In the genomic region with DNA sequence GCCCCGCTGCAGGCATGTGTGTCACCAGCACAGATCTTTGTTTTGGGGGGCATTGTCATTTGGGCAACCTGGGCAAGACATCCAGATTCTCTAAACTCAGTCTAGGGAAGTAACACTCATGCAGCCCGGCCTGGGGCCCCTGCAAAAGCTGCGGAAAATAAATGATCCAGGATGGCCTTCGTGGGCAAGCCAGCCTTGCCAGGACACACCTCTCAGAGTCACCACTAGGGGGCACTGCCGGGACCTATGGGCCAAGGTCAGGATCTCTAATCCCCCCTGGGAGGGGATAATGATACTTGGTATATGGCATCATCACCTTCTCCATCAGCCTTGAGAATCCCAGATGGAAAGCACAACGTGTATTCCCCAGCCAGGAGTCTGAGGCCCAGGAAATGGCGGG, we compare ENCODE assay signal across 10 mouse cellular contexts. TPM values are rescaled to one million over a fixed set of nuclear protein-coding genes. Genes with fewer than 3 reads are reported as not detected.
DNase-seq lines count a peak whose midpoint lies in the region; ATAC-seq and TF ChIP-seq lines count a peak whose summit lies in the region.
"Had no signal": no experiment of that assay in that cellular context is flagged by ENCODE, and none has a peak within 500 bp of the region (broad histone marks: within the 10 kb centered on the region; RNA-seq: fewer than 3 reads in every experiment).

No protein-coding gene starts in this region.

- H3K27me3 ChIP-seq in hindbrain, embryonic 10.5 days (ENCODE audit: insufficient read depth, poor library complexity, severe bottlenecking), result peaks cover 6% of the 10 kb centered on the region; the same call in 1 of the 2 replicates
- no peaks in the 10 kb centered on the region for H3K27me3 ChIP-seq in hindbrain, embryonic 12.5 days
- peaks cover 17% of the 10 kb centered on the region; the same call in 1 of the 2 replicates for H3K27me3 ChIP-seq in heart, embryonic 10.5 days (ENCODE audit: insufficient read depth, poor library complexity, severe bottlenecking)
- H3K27me3 ChIP-seq in liver, embryonic 13.5 days, result no peaks in the 10 kb centered on the region
- H3K27me3 ChIP-seq: embryonic facial prominence, embryonic 12.5 days; midbrain, embryonic 12.5 days had no signal

- no peaks in the 10 kb centered on the region for H3K9me3 ChIP-seq in hindbrain, embryonic 10.5 days
- no peaks in the 10 kb centered on the region for H3K9me3 ChIP-seq in hindbrain, embryonic 12.5 days (replicated peaks)
- no peaks in the 10 kb centered on the region for H3K9me3 ChIP-seq in heart, embryonic 10.5 days
- H3K9me3 ChIP-seq in liver, embryonic 13.5 days (replicated peaks), result no peaks in the 10 kb centered on the region
- H3K9me3 ChIP-seq: embryonic facial prominence, embryonic 12.5 days; midbrain, embryonic 12.5 days had no signal

- H3K36me3 ChIP-seq in hindbrain, embryonic 10.5 days, result no peaks in the 10 kb centered on the region
- H3K36me3 ChIP-seq in hindbrain, embryonic 12.5 days, result no peaks in the 10 kb centered on the region
- no peaks in the 10 kb centered on the region for H3K36me3 ChIP-seq in heart, embryonic 10.5 days
- peaks cover 4% of the 10 kb centered on the region; the same call in 1 of the 2 replicates for H3K36me3 ChIP-seq in liver, embryonic 13.5 days
- H3K36me3 ChIP-seq: midbrain, embryonic 12.5 days had no signal

- no peak overlapping the region for H3K4me2 ChIP-seq in hindbrain, embryonic 12.5 days (replicated peaks)
- no peak overlapping the region for H3K4me2 ChIP-seq in liver, embryonic 13.5 days
- H3K4me2 ChIP-seq: embryonic facial prominence, embryonic 12.5 days; midbrain, embryonic 12.5 days had no signal

- H3K4me3 ChIP-seq in hindbrain, embryonic 10.5 days, result no peak overlapping the region
- no peak overlapping the region for H3K4me3 ChIP-seq in hindbrain, embryonic 12.5 days
- H3K4me3 ChIP-seq in bone marrow, adult 2 months (replicated peaks; ENCODE audit: control insufficient read depth, low read depth, low read length), result no peak overlapping the region
- H3K4me3 ChIP-seq in heart, embryonic 10.5 days, result no peak overlapping the region
- no peak overlapping the region for H3K4me3 ChIP-seq in liver, embryonic 13.5 days (replicated peaks)
- H3K4me3 ChIP-seq: embryonic facial prominence, embryonic 12.5 days; midbrain, embryonic 12.5 days had no signal

- TF ChIP-seq POLR2A in bone marrow, adult 2 months (IDR thresholded peaks at IDR 0.05; ENCODE audit: borderline replicate concordance, control insufficient read depth, low read depth, low read length), result no peak

- no peak for ATAC-seq in hindbrain, embryonic 12.5 days (ENCODE audit: low FRiP score)
- no peak for ATAC-seq in liver, embryonic 13.5 days (ENCODE audit: low read depth)

- H3K4me1 ChIP-seq in hindbrain, embryonic 10.5 days (replicated peaks), result peaks cover 20% of the 10 kb centered on the region
- peaks cover 10% of the 10 kb centered on the region; the same call in 1 of the 2 replicates for H3K4me1 ChIP-seq in hindbrain, embryonic 12.5 days
- peaks cover 2% of the 10 kb centered on the region for H3K4me1 ChIP-seq in bone marrow, adult 2 months (ENCODE audit: control insufficient read depth, insufficient read depth, low read length)
- peaks cover 90% of the 10 kb centered on the region for H3K4me1 ChIP-seq in heart, embryonic 10.5 days
- H3K4me1 ChIP-seq in liver, embryonic 13.5 days (replicated peaks), result peaks cover 5% of the 10 kb centered on the region
- H3K4me1 ChIP-seq: midbrain, embryonic 12.5 days had no signal

- H3K9ac ChIP-seq in hindbrain, embryonic 12.5 days, result no peak overlapping the region
- no peak overlapping the region for H3K9ac ChIP-seq in liver, embryonic 13.5 days
- H3K9ac ChIP-seq: embryonic facial prominence, embryonic 12.5 days; midbrain, embryonic 12.5 days had no signal

- no peak overlapping the region for H3K27ac ChIP-seq in hindbrain, embryonic 10.5 days
- H3K27ac ChIP-seq in hindbrain, embryonic 12.5 days, result no peak overlapping the region
- no peak overlapping the region for H3K27ac ChIP-seq in bone marrow, adult 2 months (ENCODE audit: control insufficient read depth, insufficient read depth, low read depth, low read length, poor library complexity)
- peak overlapping the region; percentile 90 for H3K27ac ChIP-seq in heart, embryonic 10.5 days
- H3K27ac ChIP-seq in liver, embryonic 13.5 days, result no peak overlapping the region
- H3K27ac ChIP-seq: embryonic facial prominence, embryonic 12.5 days; midbrain, embryonic 12.5 days had no signal

- WGBS in hindbrain, embryonic 10.5 days, result 62% methylated on average over 7 of the region's 7 CpGs
- 50% methylated on average over 7 of the region's 7 CpGs for WGBS in hindbrain, embryonic 12.5 days
- 49% methylated on average over 7 of the region's 7 CpGs for WGBS in bone marrow, adult 2 months
- 35% methylated on average over 7 of the region's 7 CpGs for WGBS in heart, embryonic 10.5 days
- 29% methylated on average over 7 of the region's 7 CpGs for WGBS in liver, embryonic 13.5 days (ENCODE audit: insufficient replicate concordance)

- TF ChIP-seq CTCF in bone marrow, adult 2 months (IDR thresholded peaks at IDR 0.05; ENCODE audit: control insufficient read depth, insufficient read depth, low read length), result peak; percentile 71

- peak; percentile 40 for DNase-seq in hindbrain, embryonic 10.5 days (ENCODE audit: low spot score)
- DNase-seq in CD4-positive, CD25-positive, alpha-beta regulatory T cell, adult 2 months (ENCODE audit: low read depth, low spot score), result peak; percentile 77
- no peak for DNase-seq in heart, embryonic 10.5 days (ENCODE audit: low spot score)
- peak; percentile 22 for DNase-seq in liver, embryonic 13.5 days
- peak; percentile 51 to 85 for DNase-seq in spleen, postnatal 4 days (ENCODE audit: low spot score in 2 of 2)
- DNase-seq in layer of hippocampus, adult 11-12 months (ENCODE audit: low spot score), result no peak

RNA-seq across cellular contexts. Expression of a gene that starts 37.9 kb away (rescaled TPM):
- 1.9 and 3.9 TPM in 2 replicates for polyA plus RNA-seq in hindbrain, embryonic 10.5 days (2016; fragmentation: Nextera tagmentation; extraction: Ambion mirVana)
- polyA plus RNA-seq in hindbrain, embryonic 12.5 days (2016; fragmentation: Nextera tagmentation; extraction: Ambion mirVana), result 11.8 and 12.2 TPM in 2 replicates
- polyA plus RNA-seq in bone marrow, adult 2 months (2011; ENCODE audit: insufficient read depth, insufficient read length, low replicate concordance, missing spikeins), result 4.1 and 13.5 TPM in 2 replicates
- 11.8 and 13.4 TPM in 2 replicates for polyA plus RNA-seq in heart, embryonic 10.5 days (2016; fragmentation: Nextera tagmentation; extraction: Ambion mirVana)
- polyA plus RNA-seq in liver, embryonic 13.5 days (2015; fragmentation: Nextera tagmentation; extraction: Ambion mirVana), result 36.1 and 40.3 TPM in 2 replicates

RNA-seq across cellular contexts. Expression of a gene that starts 45.2 kb away (rescaled TPM):
- 4.3 and 4.9 TPM in 2 replicates for polyA plus RNA-seq in hindbrain, embryonic 10.5 days (2016; fragmentation: Nextera tagmentation; extraction: Ambion mirVana)
- polyA plus RNA-seq in hindbrain, embryonic 12.5 days (2016; fragmentation: Nextera tagmentation; extraction: Ambion mirVana), result 1.7 and 2.3 TPM in 2 replicates
- not detected in 2 replicates for polyA plus RNA-seq in bone marrow, adult 2 months (2011; ENCODE audit: insufficient read depth, insufficient read length, low replicate concordance, missing spikeins)
- 0.21 and 0.69 TPM in 2 replicates for polyA plus RNA-seq in heart, embryonic 10.5 days (2016; fragmentation: Nextera tagmentation; extraction: Ambion mirVana)
- polyA plus RNA-seq in liver, embryonic 13.5 days (2015; fragmentation: Nextera tagmentation; extraction: Ambion mirVana), result 0.03 TPM in 2 replicates

Comparison
In these comparisons a context has a peak if more than half of its experiments do, and no peak if none do; other contexts are left out.
1. DNase-seq: peak in hindbrain, embryonic 10.5 days (single experiment), CD4-positive, CD25-positive, alpha-beta regulatory T cell, adult 2 months (single experiment), liver, embryonic 13.5 days (single experiment) and spleen, postnatal 4 days (2 of 2); none in heart, embryonic 10.5 days (single experiment) and layer of hippocampus, adult 11-12 months (single experiment).